ENCODE assay signal across 21 mouse cellular contexts in genomic region chr19:53712297-53713025, GRCm38 (mm10). TPM values are rescaled to one million over a fixed set of nuclear protein-coding genes. Genes with fewer than 3 reads are reported as not detected.
DNase-seq lines count a peak whose midpoint lies in the region; ATAC-seq and TF ChIP-seq lines count a peak whose summit lies in the region.
"Had no signal": no experiment of that assay in that cellular context is flagged by ENCODE, and none has a peak within 500 bp of the region (broad histone marks: within the 10 kb centered on the region; RNA-seq: fewer than 3 reads in every experiment).

No protein-coding gene starts in this region.

- peaks cover 14% of the 10 kb centered on the region for H3K4me1 ChIP-seq in heart, adult 2 months (ENCODE audit: control insufficient read depth, insufficient read depth, low read length)
- H3K4me1 ChIP-seq in lung, postnatal 0 days (ENCODE audit: insufficient read depth, low read depth, low read length): no peaks in the 10 kb centered on the region
- H3K4me1 ChIP-seq in lung, adult 2 months (ENCODE audit: control insufficient read depth, insufficient read depth, low read length): no peaks in the 10 kb centered on the region
- H3K4me1 ChIP-seq in heart, embryonic 11.5 days (ENCODE audit: control insufficient read depth, insufficient read depth, low read length): peaks cover 53% of the 10 kb centered on the region
- no peaks in the 10 kb centered on the region for H3K4me1 ChIP-seq in stomach, postnatal 0 days (replicated peaks; ENCODE audit: control insufficient read depth, insufficient read depth)
- H3K4me1 ChIP-seq: hindbrain, embryonic 12.5 days; midbrain, embryonic 15.5 days; neural tube, embryonic 12.5 days had no signal

- TF ChIP-seq CTCF in heart, adult 2 months (IDR thresholded peaks at IDR 0.05): peak; percentile 55
- TF ChIP-seq CTCF in lung, postnatal 0 days (IDR thresholded peaks at IDR 0.05): peak; percentile 47
- TF ChIP-seq CTCF in lung, adult 2 months (IDR thresholded peaks at IDR 0.05; ENCODE audit: insufficient read depth, low read length): no peak
- peak; percentile 21; the same call in 1 of the 2 replicates for TF ChIP-seq CTCF in stomach, postnatal 0 days (IDR thresholded peaks at IDR 0.05; ENCODE audit: low read depth)

- H3K36me3 ChIP-seq in heart, adult 2 months (ENCODE audit: control insufficient read depth, insufficient read depth, low read length): peaks cover 18% of the 10 kb centered on the region
- no peaks in the 10 kb centered on the region for H3K36me3 ChIP-seq in lung, postnatal 0 days (ENCODE audit: insufficient read depth, low read length)
- no peaks in the 10 kb centered on the region for H3K36me3 ChIP-seq in heart, embryonic 11.5 days (ENCODE audit: control insufficient read depth, insufficient read depth, low read length)
- H3K36me3 ChIP-seq in stomach, postnatal 0 days (ENCODE audit: control insufficient read depth, insufficient read depth, low read length): no peaks in the 10 kb centered on the region
- H3K36me3 ChIP-seq: hindbrain, embryonic 12.5 days; midbrain, embryonic 15.5 days; neural tube, embryonic 12.5 days had no signal

- no peaks in the 10 kb centered on the region for H3K9me3 ChIP-seq in lung, postnatal 0 days (ENCODE audit: low read length)
- no peaks in the 10 kb centered on the region; the same call in none of the 2 replicates for H3K9me3 ChIP-seq in heart, embryonic 11.5 days (replicated peaks; ENCODE audit: control insufficient read depth, low read length)
- no peaks in the 10 kb centered on the region for H3K9me3 ChIP-seq in stomach, postnatal 0 days (ENCODE audit: control insufficient read depth, low read length)
- H3K9me3 ChIP-seq: midbrain, embryonic 15.5 days had no signal

- peak in 1 of 2 experiments; percentile 46 for DNase-seq in heart, adult 2 months
- DNase-seq in heart, postnatal 14 days: no peak
- DNase-seq in lung, postnatal 0 days (ENCODE audit: low spot score): no peak
- no peak for DNase-seq in lung, adult 2 months
- DNase-seq in stomach, postnatal 0 days (ENCODE audit: low spot score): no peak
- DNase-seq in spleen, postnatal 36 days (ENCODE audit: low spot score in 2 of 2): no peak
- DNase-seq: adrenal gland, postnatal 36 days; cerebellum, postnatal 14 days; gastrocnemius, postnatal 10 days; kidney, postnatal 36 days; right cerebral cortex, postnatal 4 days; thymus, adult 18-20 months had no signal

- no peak overlapping the region for H3K4me2 ChIP-seq in lung, postnatal 0 days (replicated peaks; ENCODE audit: low read depth, low read length)
- H3K4me2 ChIP-seq in heart, embryonic 11.5 days: peak overlapping the region; percentile 1; the same call in 1 of the 2 replicates
- H3K4me2 ChIP-seq in stomach, postnatal 0 days (replicated peaks; ENCODE audit: low read depth): no peak overlapping the region
- H3K4me2 ChIP-seq: hindbrain, embryonic 12.5 days; midbrain, embryonic 15.5 days; neural tube, embryonic 12.5 days had no signal

- ATAC-seq in lung, postnatal 0 days: no peak
- no peak for ATAC-seq in heart, embryonic 11.5 days (replicated peaks; ENCODE audit: insufficient number of reproducible peaks, low FRiP score, low TSS enrichment)
- no peak for ATAC-seq in stomach, postnatal 0 days (ENCODE audit: low FRiP score, low TSS enrichment)
- ATAC-seq: CD4-positive, CD25-positive, alpha-beta regulatory T cell, adult 4 months; forebrain, embryonic 16.5 days; intestine, embryonic 16.5 days; midbrain, embryonic 15.5 days had no signal

- peak overlapping the region; percentile 42 for H3K9ac ChIP-seq in heart, adult 2 months (ENCODE audit: low read depth, low read length)
- H3K9ac ChIP-seq in lung, postnatal 0 days (replicated peaks; ENCODE audit: low read depth): no peak overlapping the region
- 0 out of 2 replicates have a peak overlapping the region, but pooled peaks have one; percentile 29 for H3K9ac ChIP-seq in heart, embryonic 11.5 days (ENCODE audit: low read depth, low read length)
- H3K9ac ChIP-seq in stomach, postnatal 0 days (ENCODE audit: low read length): no peak overlapping the region
- H3K9ac ChIP-seq: hindbrain, embryonic 12.5 days; liver, embryonic 14.5 days; midbrain, embryonic 15.5 days; neural tube, embryonic 12.5 days had no signal

- peak; percentile 43; the same call in 1 of the 2 replicates for TF ChIP-seq POLR2A in heart, adult 2 months (IDR thresholded peaks at IDR 0.05; ENCODE audit: insufficient read depth, low read depth, low read length)
- TF ChIP-seq POLR2A in lung, adult 2 months (IDR thresholded peaks at IDR 0.05; ENCODE audit: borderline replicate concordance, extremely low read depth, low read depth, low read length): no peak

- H3K27ac ChIP-seq in heart, adult 2 months: peak overlapping the region; percentile 80
- H3K27ac ChIP-seq in lung, postnatal 0 days (ENCODE audit: low read length): no peak overlapping the region
- H3K27ac ChIP-seq in heart, embryonic 11.5 days (ENCODE audit: low read depth, low read length): peak overlapping the region; percentile 79
- no peak overlapping the region for H3K27ac ChIP-seq in stomach, postnatal 0 days (replicated peaks)
- H3K27ac ChIP-seq: hindbrain, embryonic 12.5 days; liver, embryonic 14.5 days; midbrain, embryonic 15.5 days; neural tube, embryonic 12.5 days had no signal

- no peak overlapping the region for H3K4me3 ChIP-seq in heart, adult 2 months
- H3K4me3 ChIP-seq in lung, postnatal 0 days (ENCODE audit: low read depth, low read length): no peak overlapping the region
- no peak overlapping the region for H3K4me3 ChIP-seq in lung, adult 2 months (replicated peaks; ENCODE audit: extremely low read depth, low read depth, low read length)
- H3K4me3 ChIP-seq in heart, embryonic 11.5 days (ENCODE audit: low read depth, low read length): no peak overlapping the region
- no peak overlapping the region for H3K4me3 ChIP-seq in stomach, postnatal 0 days (ENCODE audit: low read depth, low read length)
- H3K4me3 ChIP-seq: erythroblast, embryonic 14.5 days; hindbrain, embryonic 12.5 days; midbrain, embryonic 15.5 days; neural tube, embryonic 12.5 days had no signal

- intact Hi-C loops in heart, adult 2 months (cut with DNase I): loop anchor here (5.0 kb wide), 1 partner anchor 35 kb away; the partner anchor contains the start of gene Rbm20
- intact Hi-C loops in heart, postnatal 14 days (cut with DNase I): no loop called here

- 37% methylated on average over 7 of the region's 7 CpGs for WGBS in heart, adult 2 months
- 47% methylated on average over 7 of the region's 7 CpGs for WGBS in lung, postnatal 0 days
- WGBS in lung, adult 2 months: 59% methylated on average over 7 of the region's 7 CpGs
- 25% methylated on average over 7 of the region's 7 CpGs for WGBS in heart, embryonic 11.5 days (ENCODE audit: insufficient replicate concordance)
- 59% methylated on average over 7 of the region's 7 CpGs for WGBS in stomach, postnatal 0 days

- no peaks in the 10 kb centered on the region for H3K27me3 ChIP-seq in heart, adult 2 months (ENCODE audit: control insufficient read depth, insufficient read depth, low read length)
- H3K27me3 ChIP-seq in lung, postnatal 0 days (replicated peaks; ENCODE audit: insufficient read depth, low read length): no peaks in the 10 kb centered on the region
- no peaks in the 10 kb centered on the region for H3K27me3 ChIP-seq in heart, embryonic 11.5 days (ENCODE audit: control insufficient read depth, insufficient read depth, low read length)
- no peaks in the 10 kb centered on the region for H3K27me3 ChIP-seq in stomach, postnatal 0 days (ENCODE audit: control insufficient read depth, insufficient read depth, low read length)
- H3K27me3 ChIP-seq: hindbrain, embryonic 12.5 days; midbrain, embryonic 15.5 days; neural tube, embryonic 12.5 days had no signal

- H3K79me2 ChIP-seq in heart, adult 2 months (replicated peaks; ENCODE audit: control insufficient read depth, insufficient read depth, low read length): no peaks in the 10 kb centered on the region

- TF ChIP-seq EP300 in heart, adult 2 months (IDR thresholded peaks at IDR 0.05; ENCODE audit: insufficient read depth, low read depth, low read length): peak; percentile 87
- no peak for TF ChIP-seq EP300 in lung, postnatal 0 days (IDR thresholded peaks at IDR 0.05)
- no peak for TF ChIP-seq EP300 in stomach, postnatal 0 days (optimal IDR thresholded peaks at IDR 0.05)

RNA-seq across cellular contexts. Expression of gene Rbm20, which starts 35.4 kb away (rescaled TPM):
- total RNA-seq in heart, adult 2 months (2021): 100 to 1,000 TPM; 194 to 231 TPM
- polyA plus RNA-seq in heart, adult 2 months (2012; rRNA removed): 143 and 161 TPM in 2 replicates
- total RNA-seq in heart, postnatal 14 days (2021): 100 to 1,000 TPM; 224 to 225 TPM
- 0.51 and 0.58 TPM in 2 replicates for polyA plus RNA-seq in lung, postnatal 0 days (2015; fragmentation: Nextera tagmentation; extraction: Ambion mirVana)
- polyA plus RNA-seq in lung, adult 2 months (2012; rRNA removed): 2.5 and 3.8 TPM in 2 replicates
- 25.0 and 36.4 TPM in 2 replicates for polyA plus RNA-seq in heart, embryonic 11.5 days (2014; fragmentation: Nextera tagmentation; extraction: Ambion mirVana)
- polyA plus RNA-seq in stomach, postnatal 0 days (2015; fragmentation: Nextera tagmentation; extraction: Ambion mirVana): 2.3 and 2.5 TPM in 2 replicates
- polyA plus RNA-seq: erythroblast, embryonic 14.5 days had no signal

Comparison
In these comparisons a context has a peak if more than half of its experiments do, and no peak if none do; other contexts are left out.
1. H3K27ac ChIP-seq: peak in heart, adult 2 months (single experiment) and heart, embryonic 11.5 days (single experiment); none in lung, postnatal 0 days (single experiment) and stomach, postnatal 0 days (single experiment).
2. H3K9ac ChIP-seq: peak in heart, adult 2 months (single experiment) and heart, embryonic 11.5 days (single experiment); none in lung, postnatal 0 days (single experiment) and stomach, postnatal 0 days (single experiment).